Mouse (Mus musculus) adrenal gland, adult 2 months (tissue): ENCODE results near the gene Flrt1. TPM values are rescaled to one million over a fixed set of nuclear protein-coding genes. Genes with fewer than 3 reads are reported as not detected.
A peak's percentile ranks its signal among the peaks of the same experiment; 100 is the strongest.

Experiments
- DNase-seq: peaks from one replicate; pipeline ENCODE4 v3.0.0; 2021
- long read RNA-seq: library from polyadenylated mRNA; stranded (forward); transcript quantifications from one replicate; pipeline ENCODE4 v2.0.0, GENCODE M21; 2021
- polyA plus RNA-seq: library from polyadenylated mRNA; depleted of rRNA; stranded (reverse); fragments of >200 nt; gene quantifications from 2 replicates; pipeline ENCODE4 v1.2.3, GENCODE M21; 2012; rRNA removed
- total RNA-seq, 2 experiments: library from RNA; stranded (reverse); gene quantifications; 2 replicates each; pipeline ENCODE4 v1.2.3; 2021

Gene Flrt1
- 1 to 10 TPM; 2.1 to 9.2 TPM for total RNA-seq
- polyA plus RNA-seq = 0.79 and 2.9 TPM in 2 replicates
- long read RNA-seq, partial matches to known transcripts = 0 of 1 reads
- long read RNA-seq, other reads (novel, unspliced or antisense) = 1 of 1 reads

- DNase-seq = no peak
Observed at GRCm38 (mm10) chr19:7105544-7105943, at the start of gene Flrt1. Flrt1 (minus strand) TSS chr19:7105729.

- no peak for DNase-seq
Observed at GRCm38 (mm10) chr19:7155196-7155595, 49.7 kb upstream of the Flrt1 start.

- DNase-seq = peak; percentile 27
Observed at GRCm38 (mm10) chr19:7153232-7153631, 47.7 kb upstream of the Flrt1 start.

- DNase-seq = no peak
Observed at GRCm38 (mm10) chr19:7151927-7152653, 46.6 kb upstream of the Flrt1 start.

- DNase-seq = no peak
Observed at GRCm38 (mm10) chr19:7151300-7151926, 45.9 kb upstream of the Flrt1 start.

GRCm38 (mm10) chr19:7149158-7149685, 43.7 kb upstream of the Flrt1 start:
- no peak for DNase-seq

GRCm38 (mm10) chr19:7148541-7149085, 43.1 kb upstream of the Flrt1 start:
- no peak for DNase-seq

- DNase-seq = no peak
Observed at GRCm38 (mm10) chr19:7148096-7148495, 42.6 kb upstream of the Flrt1 start.

GRCm38 (mm10) chr19:7146376-7146775, 40.8 kb upstream of the Flrt1 start:
- DNase-seq = no peak

- no peak for DNase-seq
Observed at GRCm38 (mm10) chr19:7144458-7144857, 38.9 kb upstream of the Flrt1 start.

- peak; percentile 83 for DNase-seq
Observed at GRCm38 (mm10) chr19:7143854-7144253, 38.3 kb upstream of the Flrt1 start.

GRCm38 (mm10) chr19:7142207-7142915, 36.8 kb upstream of the Flrt1 start:
- no peak for DNase-seq

- no peak for DNase-seq
Observed at GRCm38 (mm10) chr19:7140856-7141421, 35.4 kb upstream of the Flrt1 start.

GRCm38 (mm10) chr19:7140373-7140772, 34.8 kb upstream of the Flrt1 start:
- DNase-seq = no peak

- no peak for DNase-seq
Observed at GRCm38 (mm10) chr19:7139321-7139720, 33.8 kb upstream of the Flrt1 start.

- DNase-seq = no peak
Observed at GRCm38 (mm10) chr19:7138327-7138726, 32.8 kb upstream of the Flrt1 start.

GRCm38 (mm10) chr19:7136714-7137498, 31.4 kb upstream of the Flrt1 start:
- no peak for DNase-seq

- no peak for DNase-seq
Observed at GRCm38 (mm10) chr19:7136016-7136415, 30.5 kb upstream of the Flrt1 start.

- no peak for DNase-seq
Observed at GRCm38 (mm10) chr19:7135525-7135924, 30.0 kb upstream of the Flrt1 start.

- DNase-seq = peak; percentile 24
Observed at GRCm38 (mm10) chr19:7134631-7135091, 29.1 kb upstream of the Flrt1 start.

GRCm38 (mm10) chr19:7133436-7133835, 27.9 kb upstream of the Flrt1 start:
- no peak for DNase-seq
